Mouse (Mus musculus) layer of hippocampus, adult 8-10 months (tissue): ENCODE data around the gene Btbd7. TPM values are rescaled to one million over a fixed set of nuclear protein-coding genes. Genes with fewer than 3 reads are reported as not detected.

ENCODE experiments used
- DNase-seq, 2 experiments: peaks; one replicate each; pipeline ENCODE4 v3.0.0; 2022; ENCODE audit warnings: low spot score in 2 of 2
- total RNA-seq, 4 experiments: library from RNA; stranded (reverse); gene quantifications; 2 replicates each; pipeline ENCODE4 v1.2.4; 2022

Gene Btbd7
- total RNA-seq, 4 experiments from 2014 or later, result 19.1 to 24.3 (median 20.9) TPM

DNA sequence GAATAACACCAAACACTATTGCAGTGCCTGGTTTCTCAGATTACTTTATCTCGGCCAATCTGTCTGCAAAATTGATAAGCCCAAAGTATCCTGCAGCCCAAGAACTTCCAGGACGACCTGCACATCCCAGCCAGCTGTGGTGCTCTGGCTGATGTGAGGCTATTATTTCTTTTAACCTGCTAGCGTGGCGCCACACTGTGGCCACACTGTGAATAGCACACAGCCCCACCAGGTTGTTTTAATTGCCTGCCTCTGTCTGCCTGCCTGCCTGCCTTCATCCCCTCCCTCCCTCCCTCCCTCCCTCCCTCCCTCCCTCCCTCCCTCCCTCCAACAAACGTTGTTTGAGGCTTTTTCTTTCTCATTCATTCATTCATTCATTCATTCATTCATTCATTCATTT lies 144.9 kb downstream of the Btbd7 start:
- DNase-seq, result peak in 1 of 2 experiments; percentile 44

DNA sequence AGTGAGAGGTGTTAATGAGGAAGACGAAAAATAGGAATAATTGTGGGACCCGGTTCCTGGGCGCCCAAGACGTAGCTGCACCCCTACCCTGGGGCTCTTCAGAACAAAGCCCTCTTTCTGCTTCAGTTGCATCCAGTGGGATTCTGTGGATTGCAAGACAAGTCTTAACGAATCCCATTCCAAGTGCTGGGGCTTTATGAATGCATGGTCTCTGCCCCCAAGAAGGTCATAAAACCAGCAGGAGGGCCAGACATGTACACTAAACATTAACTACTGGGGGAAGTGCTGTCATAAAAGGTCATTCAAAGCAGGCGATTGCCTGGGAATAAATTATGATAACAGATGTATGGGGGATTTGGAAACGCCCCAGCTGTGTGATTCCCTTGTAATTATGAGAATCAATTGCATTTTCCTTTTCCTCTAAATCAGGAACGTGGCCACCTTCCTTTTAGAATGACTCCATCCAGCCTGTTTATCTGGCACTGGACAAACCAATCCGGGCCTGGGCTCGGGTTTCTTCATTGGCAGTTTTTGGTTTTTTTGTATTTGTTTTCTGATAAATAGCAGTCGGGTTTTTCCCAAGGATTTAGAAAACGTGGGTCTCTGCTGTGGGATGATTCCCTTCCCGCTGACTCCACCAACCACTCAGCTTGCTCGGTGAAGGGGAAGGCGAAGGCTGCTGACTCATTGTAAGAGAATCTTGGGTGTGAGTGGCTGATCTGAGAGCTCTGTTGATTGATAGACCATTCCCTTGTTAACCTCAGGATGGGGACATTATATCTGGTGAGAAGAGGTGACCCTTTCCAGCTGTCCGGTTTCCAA lies 147.3 kb downstream of the Btbd7 start:
- no peak for DNase-seq

Other genes with a start within 250 kb of the Btbd7 start
- 10 to 100 TPM; 57.5 to 71.0 (median 61.8) TPM for gene Itpk1, start 173.5 kb downstream of the Btbd7 start, total RNA-seq
- gene Moap1, start 134.8 kb downstream of the Btbd7 start, total RNA-seq, result 10 to 100 TPM; 25.7 to 29.4 (median 26.8) TPM
- 1 to 10 TPM; 4.9 to 6.4 (median 5.6) TPM for gene Tmem251, start 134.7 kb downstream of the Btbd7 start, total RNA-seq
- not detected for gene Gm28051, start 120.7 kb downstream of the Btbd7 start, total RNA-seq
- gene Gon7, start 120.7 kb downstream of the Btbd7 start, total RNA-seq, result 10 to 100 TPM; 10.9 to 13.3 (median 12.1) TPM
- gene Ubr7, start 120.5 kb downstream of the Btbd7 start, total RNA-seq, result 10 to 100 TPM; 28.8 to 33.1 (median 31.7) TPM
- 10 to 100 TPM; 12.3 to 15.5 (median 14.9) TPM for gene Gm20604, start 119.8 kb downstream of the Btbd7 start, total RNA-seq
- gene Cox8c, start 20.8 kb upstream of the Btbd7 start, total RNA-seq, result not detected
- 10 to 100 TPM; 43.4 to 60.3 (median 54.2) TPM for gene Unc79, start 70.4 kb upstream of the Btbd7 start, total RNA-seq